Mouse (Mus musculus): ENCODE measurements around the gene Gm5640.
"Not testable (repeated sequence)": the region's sequence is repeated elsewhere in the genome, so short reads cannot be mapped to it uniquely, and the experiment has no call there.

The Gm5640 gene

DNA sequence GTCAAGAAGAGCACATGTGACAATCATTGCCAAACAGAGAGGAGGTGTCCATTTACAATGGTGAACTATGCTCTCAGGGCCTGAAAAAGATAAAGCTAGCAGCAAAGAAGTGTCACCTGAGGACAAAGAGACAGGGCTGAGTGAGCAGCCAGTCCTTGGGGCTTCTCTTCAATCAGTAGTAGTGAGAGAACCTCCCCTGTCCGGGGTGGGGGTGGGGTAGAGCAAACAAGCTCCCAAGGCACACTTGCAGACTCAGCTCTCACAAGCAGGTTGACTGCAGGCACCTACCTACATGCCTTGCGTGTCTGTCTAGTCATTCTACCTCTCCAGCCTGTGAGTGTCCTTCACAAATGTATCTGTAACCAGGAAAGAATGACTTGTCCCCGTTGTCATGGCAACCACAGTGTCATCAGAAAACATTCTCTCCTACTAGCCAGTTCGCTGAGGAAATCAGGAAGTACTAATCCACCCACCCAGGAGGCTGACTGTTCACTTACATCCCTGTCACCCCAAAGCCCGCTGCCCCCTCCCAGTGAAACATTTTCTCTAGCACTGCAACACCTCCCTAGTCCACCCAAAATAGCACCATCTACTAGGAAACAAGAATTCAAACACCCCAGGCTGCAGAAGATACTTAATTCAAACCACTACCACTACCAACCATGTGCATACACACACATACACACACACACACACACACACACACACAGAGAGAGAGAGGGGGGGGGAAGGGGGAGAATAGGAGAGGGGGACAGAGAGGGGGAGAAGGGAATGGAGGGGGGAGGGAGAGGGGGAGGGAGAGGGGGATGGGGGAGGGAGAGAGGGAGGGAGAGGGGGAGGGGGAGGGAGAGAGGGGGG, at the start of gene Gm5640:
TSS of gene Gm5640 (minus strand) at position 170 of the 858 bp plus-strand sequence.
- not testable (repeated sequence) for DNase-seq (ENCODE audit: low spot score)

DNA sequence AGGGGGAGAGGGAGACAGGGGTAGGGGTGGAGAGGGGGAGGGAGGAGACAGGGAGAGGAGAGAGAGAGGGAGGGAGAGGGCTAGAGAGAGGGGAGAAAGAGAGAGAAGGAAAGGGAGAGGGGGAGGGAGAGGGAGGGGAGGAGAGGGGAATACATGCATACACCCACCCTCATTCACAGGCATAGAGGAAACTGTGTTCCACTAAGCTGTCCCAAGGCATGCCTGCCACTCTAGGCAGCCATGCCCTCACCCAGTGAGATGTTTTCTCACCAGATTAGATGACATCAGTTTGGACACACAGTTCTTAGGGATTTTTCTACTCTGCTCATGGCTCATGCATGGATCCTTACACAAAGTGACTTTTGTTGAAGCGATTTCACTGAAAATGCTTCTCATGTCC, 958 bp upstream of the Gm5640 start:
- DNase-seq (ENCODE audit: low spot score): not testable (repeated sequence)

DNA sequence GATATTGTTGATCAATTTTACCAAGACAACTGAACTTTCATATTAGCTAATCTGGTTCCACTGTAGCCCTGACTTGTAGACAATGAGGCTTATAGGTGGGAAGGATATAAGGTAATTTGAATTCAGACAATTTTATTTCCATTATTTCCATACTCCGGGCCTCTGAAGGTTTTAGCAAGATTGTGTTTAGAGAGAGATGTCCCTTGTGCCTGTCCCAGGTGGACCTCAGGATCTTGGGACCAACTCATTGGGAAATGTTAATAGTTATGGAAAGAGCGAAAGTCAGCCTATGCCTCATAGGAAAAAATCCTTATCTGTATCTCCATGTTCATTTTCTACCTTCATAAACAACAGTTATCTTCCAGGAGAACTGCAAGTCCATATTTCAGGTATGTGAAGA, 53.1 kb downstream of the Gm5640 start, which contains the start of gene Olfr1325:
TSS of gene Olfr1325 (plus strand) at position 301 of the 400 bp plus-strand sequence.
- no peak for DNase-seq (ENCODE audit: low spot score)
